Mouse (Mus musculus) retina, adult 2 months (tissue): ENCODE data around the gene Fam20c.

ENCODE experiments used
- DNase-seq: peaks from one replicate; pipeline ENCODE4 v3.0.0-alpha.2; 2012; ENCODE audit warnings: low read depth, low spot score

Fam20c gene

GRCm38 (mm10) chr5:138804286-138804685, 50.0 kb downstream of the Fam20c start:
- DNase-seq: no peak

GRCm38 (mm10) chr5:138809767-138810166, 55.5 kb downstream of the Fam20c start:
- no peak for DNase-seq

- DNase-seq: no peak
Observed at GRCm38 (mm10) chr5:138819780-138820179, 65.5 kb downstream of the Fam20c start, which contains the start of gene Gm5294. Gm5294 (plus strand) TSS chr5:138820080.

- no peak for DNase-seq
Observed at GRCm38 (mm10) chr5:138820717-138821332, 66.5 kb downstream of the Fam20c start.

- DNase-seq: no peak
Observed at GRCm38 (mm10) chr5:138825090-138825489, 70.8 kb downstream of the Fam20c start.

GRCm38 (mm10) chr5:138833406-138833805, 79.1 kb downstream of the Fam20c start:
- no peak for DNase-seq

- no peak for DNase-seq
Observed at GRCm38 (mm10) chr5:138834910-138835309, 80.6 kb downstream of the Fam20c start.

GRCm38 (mm10) chr5:138840981-138841380, 86.7 kb downstream of the Fam20c start:
- no peak for DNase-seq

- DNase-seq: no peak
Observed at GRCm38 (mm10) chr5:138843168-138843824, 89.0 kb downstream of the Fam20c start.

GRCm38 (mm10) chr5:138846506-138846905, 92.2 kb downstream of the Fam20c start:
- no peak for DNase-seq

- DNase-seq: peak; percentile 69
Observed at GRCm38 (mm10) chr5:138848102-138848501, 93.8 kb downstream of the Fam20c start.

- DNase-seq: no peak
Observed at GRCm38 (mm10) chr5:138849682-138850461, 95.6 kb downstream of the Fam20c start.

- DNase-seq: no peak
Observed at GRCm38 (mm10) chr5:138850462-138850844, 96.1 kb downstream of the Fam20c start.

- no peak for DNase-seq
Observed at GRCm38 (mm10) chr5:138851296-138851780, 97.0 kb downstream of the Fam20c start.

- no peak for DNase-seq
Observed at GRCm38 (mm10) chr5:138852151-138852550, 97.8 kb downstream of the Fam20c start.

GRCm38 (mm10) chr5:138853349-138853748, 99.0 kb downstream of the Fam20c start:
- DNase-seq: no peak

- DNase-seq: peak; percentile 33
Observed at GRCm38 (mm10) chr5:138857010-138857617, 102.8 kb downstream of the Fam20c start.

GRCm38 (mm10) chr5:138857811-138858251, 103.5 kb downstream of the Fam20c start:
- DNase-seq: no peak
